Mouse (Mus musculus) embryo, embryonic 11 days (tissue): ENCODE measurements at regions not wholly inside any gene's neighbourhood (a gene's known extent, or its start where the extent isn't known, plus 50 kb on each side); places are given as distances from the start of the nearest gene placed in this dataset.

ENCODE experiments used
- DNase-seq: peaks from one replicate; pipeline ENCODE4 v3.0.0-alpha.2; 2015

DNA sequence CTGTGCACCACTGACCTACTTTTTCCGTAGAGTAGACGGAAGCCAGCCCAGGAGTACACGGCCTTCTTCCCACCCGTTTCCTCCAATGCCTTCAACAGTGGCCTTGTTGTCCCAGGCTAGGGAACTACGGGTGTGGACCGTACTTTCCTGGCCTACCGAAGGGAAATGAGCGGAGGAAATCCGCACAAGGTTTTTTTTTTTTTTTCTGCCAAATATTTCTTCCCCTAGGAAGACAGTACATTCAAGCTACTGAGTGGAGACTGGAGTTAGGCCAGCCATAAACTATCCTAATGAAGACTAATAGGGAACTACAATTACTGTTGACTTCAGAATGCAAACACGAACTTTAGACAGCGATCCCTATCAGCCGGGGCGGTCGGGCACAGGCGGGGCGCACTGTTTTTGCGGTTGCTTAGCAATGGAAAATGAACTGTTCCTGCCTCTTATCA, 177.3 kb downstream of the Ttc8 start:
- no peak for DNase-seq

- DNase-seq: no peak
Measured at GRCm38 (mm10) chr12:99099881-99100280, 179.5 kb downstream of the Ttc8 start.

DNA sequence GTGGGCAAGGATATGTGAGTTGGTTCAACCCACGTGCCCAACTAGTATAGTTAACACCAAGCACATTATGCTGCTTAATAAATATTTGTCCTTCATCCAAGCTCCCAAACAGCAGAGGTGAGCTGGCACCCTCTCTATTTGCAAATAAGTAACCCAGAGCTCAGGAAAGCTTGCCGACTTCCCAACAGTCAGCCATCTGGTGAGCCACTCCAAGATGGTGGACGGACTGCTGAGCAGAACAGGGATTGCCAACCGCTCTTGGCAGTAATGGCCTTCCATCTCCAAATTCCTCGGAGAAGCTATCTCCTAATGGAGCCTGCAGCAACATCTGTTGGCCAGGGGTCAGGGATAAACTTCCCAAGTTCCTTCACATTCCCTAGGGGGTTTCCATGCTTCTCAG, 188.2 kb downstream of the Ttc8 start:
- no peak for DNase-seq

DNA sequence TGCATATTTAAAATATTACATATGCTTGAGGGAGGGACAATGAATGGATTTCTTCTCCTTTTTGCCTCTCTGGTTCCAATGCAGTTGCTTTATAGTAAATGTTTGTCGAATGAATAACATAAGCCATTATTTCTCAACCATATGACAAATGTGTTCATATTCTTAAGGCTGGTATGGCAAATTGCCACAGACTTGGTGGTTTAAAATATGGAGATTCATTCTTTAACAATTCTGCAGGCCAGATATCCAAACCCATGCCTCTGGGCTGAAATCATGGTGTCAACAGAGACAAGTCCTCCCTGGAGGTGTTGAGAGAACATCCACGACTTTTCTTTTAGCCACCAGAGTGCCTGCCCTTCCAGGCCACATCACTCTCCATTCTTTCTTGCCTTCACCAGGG, 193.4 kb downstream of the Ttc8 start:
- DNase-seq: no peak

DNA sequence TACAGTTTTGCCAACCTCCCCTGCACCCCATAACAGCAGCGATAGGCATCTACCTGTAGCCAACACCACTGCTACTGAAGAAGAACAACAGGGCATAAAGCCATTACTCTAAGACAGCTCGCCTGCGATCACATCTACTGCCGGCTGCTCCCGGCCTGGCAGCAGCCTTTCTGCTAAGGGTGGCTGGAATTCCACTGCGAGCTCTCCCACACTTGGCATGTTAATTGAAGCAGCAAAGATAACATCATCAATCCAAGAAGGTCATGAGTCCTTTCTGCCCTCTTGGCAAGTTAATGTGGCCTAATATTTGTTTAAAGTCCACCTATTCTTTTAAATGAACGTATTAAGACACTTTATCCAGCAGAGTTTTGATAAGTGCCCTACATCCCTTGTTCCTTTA, 196.1 kb downstream of the Ttc8 start:
- DNase-seq: peak; percentile 19

DNA sequence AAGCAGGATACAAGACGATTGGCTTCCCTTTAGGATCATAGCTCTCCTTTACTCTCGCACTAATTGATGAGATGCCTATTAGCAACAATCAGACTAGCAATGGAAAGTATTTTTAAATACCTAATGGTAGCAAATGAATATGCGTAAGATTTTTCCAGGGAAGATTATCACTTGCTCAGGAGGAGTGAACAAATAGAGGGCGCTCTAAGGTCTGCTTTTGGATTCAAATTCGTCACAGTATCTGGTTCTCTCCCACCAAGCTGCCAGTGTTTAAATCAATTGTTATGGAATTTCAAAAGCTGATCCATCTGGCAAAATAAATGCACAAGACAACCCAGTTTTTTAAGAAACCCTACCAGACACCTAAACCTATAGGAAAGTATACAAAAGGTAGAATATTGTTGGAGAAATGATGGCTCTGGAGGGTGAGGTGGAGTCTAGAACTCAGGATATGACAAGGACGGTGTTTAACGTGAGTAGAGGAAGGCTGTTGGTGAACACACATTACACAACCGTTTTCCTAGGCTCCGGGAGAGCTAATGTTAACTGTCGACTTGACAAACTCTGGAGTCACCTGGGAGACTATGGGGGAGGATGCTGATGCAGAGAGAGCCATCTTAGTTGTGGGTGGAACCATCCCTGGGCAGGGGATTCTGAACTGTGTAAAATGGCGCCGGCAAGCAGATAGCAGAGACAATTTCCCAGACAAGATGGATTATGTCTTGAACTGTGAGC, 198.2 kb downstream of the Ttc8 start:
- DNase-seq: peak; percentile 20

GRCm38 (mm10) chr12:99119966-99120365, 199.6 kb downstream of the Ttc8 start:
- no peak for DNase-seq

- DNase-seq: no peak
Measured at GRCm38 (mm10) chr12:99123611-99124495, 203.5 kb downstream of the Ttc8 start.

GRCm38 (mm10) chr12:99126129-99126528, 205.8 kb downstream of the Ttc8 start:
- no peak for DNase-seq
